Mouse (Mus musculus) embryonic facial prominence, embryonic 14.5 days (tissue): ENCODE data around the gene Cdc14a. TPM values are rescaled to one million over a fixed set of nuclear protein-coding genes. Genes with fewer than 3 reads are reported as not detected.
A peak's percentile ranks its signal among the peaks of the same experiment; 100 is the strongest.

ENCODE experiments used
- ATAC-seq: fragments of 200-750 bp; cut with Nextera tagmentation; 2 replicates; pipeline ENCODE4 v1.8.0; 2017; ENCODE audit warnings: low read depth, moderate number of reproducible peaks, moderate TSS enrichment
- DNase-seq: peaks from one replicate; pipeline ENCODE4 v3.0.0-alpha.2; 2015; ENCODE audit warnings: low spot score
- H3K27ac ChIP-seq: fragments of 300-500 bp; sonication (generic); replicated peaks from 2 replicates; pipeline ENCODE4 v1.5.1; 2014; ENCODE audit warnings: low read depth, mild to moderate bottlenecking, low read length, moderate library complexity
- H3K27me3 ChIP-seq: fragments of 300-500 bp; sonication (generic); replicated peaks from 2 replicates; pipeline ENCODE4 v1.6.1; 2014; ENCODE audit warnings: low read length; ENCODE audit not compliant: control insufficient read depth, insufficient read depth
- H3K36me3 ChIP-seq: fragments of 300-500 bp; sonication (generic); 2 replicates; pipeline ENCODE4 v1.6.1; 2014; ENCODE audit warnings: low read length, mixed read lengths; ENCODE audit not compliant: control insufficient read depth, insufficient read depth
- H3K4me1 ChIP-seq: fragments of 300-500 bp; sonication (generic); 2 replicates; pipeline ENCODE4 v1.6.1; 2014; ENCODE audit warnings: antibody characterized with exemption, low read length; ENCODE audit not compliant: control insufficient read depth, insufficient read depth
- H3K4me2 ChIP-seq: fragments of 300-500 bp; sonication (generic); 2 replicates; pipeline ENCODE4 v1.6.1; 2014; ENCODE audit warnings: low read depth, mild to moderate bottlenecking, low read length, moderate library complexity, mixed read lengths
- H3K4me3 ChIP-seq: fragments of 300-500 bp; sonication (generic); 2 replicates; pipeline ENCODE4 v1.5.1; 2014; ENCODE audit warnings: low read depth, mild to moderate bottlenecking, low read length
- H3K9ac ChIP-seq: fragments of 300-500 bp; sonication (generic); 2 replicates; pipeline ENCODE4 v1.6.1; 2014; ENCODE audit warnings: low read depth, mild to moderate bottlenecking, low read length, moderate library complexity, mixed read lengths
- H3K9me3 ChIP-seq: fragments of 300-500 bp; sonication (generic); 2 replicates; pipeline ENCODE4 v1.6.1; 2016; ENCODE audit warnings: low read length; ENCODE audit not compliant: control insufficient read depth
- WGBS: fragments of 180-500 bp; shearing (Covaris S2); extraction: QIAGEN DNeasy Blood & Tissue Kit; methylation state at CpG from one replicate; pipeline ENCODE4 v1.1.7; 2014; 5-methylcytosine and 5-hydroxymethylcytosine counted together
- polyA plus RNA-seq: library from polyadenylated mRNA; unstranded; fragments of >200 nt; fragmentation: Nextera tagmentation; extraction: Ambion mirVana; gene quantifications from 2 replicates; pipeline ENCODE4 v1.2.1, GENCODE M21; 2014

Gene Cdc14a
- polyA plus RNA-seq, 1 experiment from 2014 or later = 7.7 TPM

DNA sequence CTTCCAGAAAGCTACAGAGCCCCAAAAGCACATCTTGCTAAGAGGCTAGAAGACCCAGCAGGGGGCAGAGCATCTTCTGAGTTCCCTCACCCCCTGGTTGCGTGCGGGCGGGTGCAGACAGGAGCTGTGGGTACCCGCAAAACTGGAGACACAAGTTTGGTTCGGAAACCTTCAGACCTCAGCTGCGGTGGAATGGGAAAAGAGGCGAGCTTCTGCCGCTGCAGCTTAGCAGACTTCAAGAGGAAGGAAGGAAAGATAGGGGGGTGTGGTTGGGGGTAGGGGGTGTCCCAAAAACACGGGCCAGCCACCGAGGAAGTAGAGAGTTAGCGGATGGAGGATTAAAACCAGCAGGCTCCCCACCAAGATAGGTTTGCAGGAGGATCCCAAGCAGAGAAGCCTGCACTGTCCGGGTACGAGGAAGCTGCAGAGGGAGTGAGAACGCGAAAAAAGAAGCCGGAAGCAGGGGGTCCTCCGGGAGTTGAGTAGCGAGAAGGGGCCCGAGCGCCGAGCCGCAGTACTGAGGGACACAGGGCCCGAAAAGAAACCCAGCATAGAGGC is 958 bp downstream of the Cdc14a start:
- peak overlapping the region; percentile 92 for H3K4me3 ChIP-seq
- H3K27me3 ChIP-seq = no peaks in the 10 kb centered on the region
- peak overlapping the region; percentile 94 for H3K4me2 ChIP-seq
- H3K9me3 ChIP-seq = no peaks in the 10 kb centered on the region
- H3K4me1 ChIP-seq = peaks cover 10% of the 10 kb centered on the region
- WGBS = under 1% methylated on average over 23 of the region's 23 CpGs
- H3K36me3 ChIP-seq = peaks cover 10% of the 10 kb centered on the region; the same call in 1 of the 2 replicates
- ATAC-seq = peak; percentile 54
- peak; percentile 95 for DNase-seq
- peak overlapping the region; percentile 84 for H3K9ac ChIP-seq
- H3K27ac ChIP-seq = peak overlapping the region; percentile 90

GRCm38 (mm10) chr3:116422074-116422473 is 1.8 kb downstream of the Cdc14a start:
- WGBS = 29% methylated on average over 8 of the region's 8 CpGs

GRCm38 (mm10) chr3:116421121-116421520 is 2.7 kb downstream of the Cdc14a start:
- Histone ChIP-seq H3K4me2 (no peak overlapping the region), H3K9ac (0 out of 2 replicates have a peak overlapping the region, but pooled peaks have one; percentile 20), H3K4me3 (no peak overlapping the region), H3K27ac (no peak overlapping the region), H3K27me3 (no peaks in the 10 kb centered on the region), H3K9me3 (no peaks in the 10 kb centered on the region), H3K4me1 (peaks cover 10% of the 10 kb centered on the region), H3K36me3 (peaks cover 27% of the 10 kb centered on the region)
- 51% methylated on average over 6 of the region's 6 CpGs for WGBS
- no peak for DNase-seq
- ATAC-seq = no peak

More at GRCm38 (mm10) chr3:116422074-116422473, 1.8 kb downstream of the Cdc14a start:
- DNase-seq = no peak
- H3K4me2 ChIP-seq = peak overlapping the region; percentile 94
- H3K9ac ChIP-seq = peak overlapping the region; percentile 84
- H3K4me3 ChIP-seq = peak overlapping the region; percentile 92
- peaks cover 10% of the 10 kb centered on the region for H3K4me1 ChIP-seq
- H3K27ac ChIP-seq = no peak overlapping the region
- no peaks in the 10 kb centered on the region for H3K27me3 ChIP-seq
- peaks cover 17% of the 10 kb centered on the region; the same call in 1 of the 2 replicates for H3K36me3 ChIP-seq
- ATAC-seq = no peak
- no peaks in the 10 kb centered on the region for H3K9me3 ChIP-seq

DNA sequence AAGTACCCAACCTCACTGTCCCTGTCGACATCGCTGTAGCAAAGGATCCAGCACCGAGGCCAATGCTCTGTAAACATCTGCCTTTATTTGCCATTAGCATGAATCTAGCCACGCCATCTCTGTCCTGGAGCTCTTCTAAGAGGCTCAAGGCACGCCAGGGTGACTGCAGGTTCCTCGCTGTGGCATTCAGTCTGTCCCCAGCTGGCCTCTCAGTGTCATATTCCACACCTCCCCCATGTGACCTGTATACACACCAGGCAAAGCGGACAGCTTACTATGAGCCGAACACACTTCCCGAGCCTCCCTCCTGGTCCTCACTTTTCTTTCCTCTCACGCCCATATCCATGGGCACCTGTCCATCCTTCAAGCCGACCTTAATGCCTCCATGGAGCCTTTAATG is 4.0 kb downstream of the Cdc14a start:
- Histone ChIP-seq H3K27ac (no peak overlapping the region), H3K9me3 (no peaks in the 10 kb centered on the region), H3K9ac (no peak overlapping the region), H3K27me3 (no peaks in the 10 kb centered on the region), H3K4me3 (no peak overlapping the region), H3K4me2 (no peak overlapping the region), H3K36me3 (peaks cover 30% of the 10 kb centered on the region), H3K4me1 (peaks cover 10% of the 10 kb centered on the region)
- ATAC-seq (no peak), DNase-seq (no peak)
- 84% methylated on average over 11 of the region's 11 CpGs for WGBS

GRCm38 (mm10) chr3:116414451-116414860 is 9.4 kb downstream of the Cdc14a start:
- no peaks in the 10 kb centered on the region for H3K27me3 ChIP-seq
- no peaks in the 10 kb centered on the region for H3K9me3 ChIP-seq
- no peak for ATAC-seq
- no peak overlapping the region for H3K4me3 ChIP-seq
- 92% methylated on average over 3 of the region's 3 CpGs for WGBS
- DNase-seq = no peak
- H3K36me3 ChIP-seq = peaks cover 23% of the 10 kb centered on the region
- peaks cover 2% of the 10 kb centered on the region; the same call in 1 of the 2 replicates for H3K4me1 ChIP-seq
- no peak overlapping the region for H3K9ac ChIP-seq
- H3K4me2 ChIP-seq = no peak overlapping the region
- no peak overlapping the region for H3K27ac ChIP-seq

DNA sequence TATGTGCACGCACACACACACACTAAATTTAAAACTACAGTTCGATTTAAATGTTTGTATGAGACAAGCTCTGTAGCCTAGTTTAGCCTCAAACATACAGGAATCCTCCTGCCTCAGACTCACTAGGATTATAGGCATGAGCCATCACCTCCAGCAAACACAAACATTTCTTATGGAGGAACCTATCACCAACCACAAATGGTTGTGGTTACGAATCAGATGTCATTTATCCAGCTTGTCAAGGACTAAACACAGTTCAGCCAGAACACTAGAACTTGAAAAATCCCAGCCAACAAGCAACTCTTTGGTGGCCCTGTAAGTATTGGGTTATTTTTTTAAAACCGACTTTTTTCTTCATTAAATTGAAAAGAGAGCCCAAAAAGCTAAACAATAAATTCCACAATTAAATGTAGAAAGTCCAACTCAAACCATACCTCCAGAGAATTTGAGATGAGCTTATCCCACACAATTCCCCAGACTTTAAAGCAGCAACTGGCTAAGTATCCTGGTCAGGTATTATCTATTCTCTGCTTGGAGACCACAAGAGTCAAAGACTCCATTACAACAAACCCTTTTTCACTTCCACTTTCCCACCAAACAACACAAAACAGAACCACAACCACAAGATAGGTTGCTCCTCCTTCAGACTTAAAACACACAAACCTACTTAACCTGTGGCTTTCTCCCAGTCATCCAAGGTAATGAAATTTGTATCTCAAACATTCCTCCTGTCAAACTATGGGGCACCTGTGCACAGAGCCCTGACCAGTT is 10.7 kb downstream of the Cdc14a start:
- 86% methylated on average over 4 of the region's 4 CpGs for WGBS
- no peak for ATAC-seq
- no peak overlapping the region for H3K4me3 ChIP-seq

GRCm38 (mm10) chr3:116410051-116410450 is 13.8 kb downstream of the Cdc14a start:
- Histone ChIP-seq H3K27me3 (no peaks in the 10 kb centered on the region), H3K27ac (no peak overlapping the region), H3K9me3 (no peaks in the 10 kb centered on the region), H3K4me2 (no peak overlapping the region), H3K9ac (no peak overlapping the region), H3K4me3 (no peak overlapping the region), H3K36me3 (no peaks in the 10 kb centered on the region), H3K4me1 (peaks cover 2% of the 10 kb centered on the region; the same call in 1 of the 2 replicates)
- DNase-seq (no peak), ATAC-seq (peak; percentile 33; the same call in 1 of the 2 replicates)
- WGBS = 37% methylated on average over 7 of the region's 7 CpGs

More for the DNA sequence above, 10.7 kb downstream of the Cdc14a start:
- H3K9me3 ChIP-seq = no peaks in the 10 kb centered on the region
- no peak overlapping the region for H3K9ac ChIP-seq
- H3K4me2 ChIP-seq = no peak overlapping the region
- DNase-seq = no peak
- H3K27ac ChIP-seq = no peak overlapping the region
- no peaks in the 10 kb centered on the region for H3K27me3 ChIP-seq
- H3K36me3 ChIP-seq = peaks cover 23% of the 10 kb centered on the region
- H3K4me1 ChIP-seq = peaks cover 2% of the 10 kb centered on the region; the same call in 1 of the 2 replicates

GRCm38 (mm10) chr3:116409486-116409885 is 14.3 kb downstream of the Cdc14a start:
- peaks cover 2% of the 10 kb centered on the region; the same call in 1 of the 2 replicates for H3K4me1 ChIP-seq
- H3K36me3 ChIP-seq = no peaks in the 10 kb centered on the region
- no peak for ATAC-seq
- DNase-seq = no peak
- H3K27ac ChIP-seq = no peak overlapping the region
- H3K9ac ChIP-seq = no peak overlapping the region
- H3K4me3 ChIP-seq = no peak overlapping the region
- H3K9me3 ChIP-seq = no peaks in the 10 kb centered on the region
- whole genome bisulfite sequencing = 71% methylated on average over 8 of the region's 8 CpGs
- no peaks in the 10 kb centered on the region for H3K27me3 ChIP-seq
- H3K4me2 ChIP-seq = no peak overlapping the region
